Mouse (Mus musculus) adrenal gland, adult (tissue): ENCODE measurements around the gene Phactr4.
"Not testable (repeated sequence)": the region's sequence is repeated elsewhere in the genome, so short reads cannot be mapped to it uniquely, and the experiment has no call there.

ENCODE experiments used
- DNase-seq, 2 experiments: peaks; one replicate each; pipeline ENCODE4 v3.0.0; 2022 to 2023; ENCODE audit warnings: low spot score in 1 of 2; ENCODE audit not compliant: inconsistent age in 2 of 2

The Phactr4 gene

DNA sequence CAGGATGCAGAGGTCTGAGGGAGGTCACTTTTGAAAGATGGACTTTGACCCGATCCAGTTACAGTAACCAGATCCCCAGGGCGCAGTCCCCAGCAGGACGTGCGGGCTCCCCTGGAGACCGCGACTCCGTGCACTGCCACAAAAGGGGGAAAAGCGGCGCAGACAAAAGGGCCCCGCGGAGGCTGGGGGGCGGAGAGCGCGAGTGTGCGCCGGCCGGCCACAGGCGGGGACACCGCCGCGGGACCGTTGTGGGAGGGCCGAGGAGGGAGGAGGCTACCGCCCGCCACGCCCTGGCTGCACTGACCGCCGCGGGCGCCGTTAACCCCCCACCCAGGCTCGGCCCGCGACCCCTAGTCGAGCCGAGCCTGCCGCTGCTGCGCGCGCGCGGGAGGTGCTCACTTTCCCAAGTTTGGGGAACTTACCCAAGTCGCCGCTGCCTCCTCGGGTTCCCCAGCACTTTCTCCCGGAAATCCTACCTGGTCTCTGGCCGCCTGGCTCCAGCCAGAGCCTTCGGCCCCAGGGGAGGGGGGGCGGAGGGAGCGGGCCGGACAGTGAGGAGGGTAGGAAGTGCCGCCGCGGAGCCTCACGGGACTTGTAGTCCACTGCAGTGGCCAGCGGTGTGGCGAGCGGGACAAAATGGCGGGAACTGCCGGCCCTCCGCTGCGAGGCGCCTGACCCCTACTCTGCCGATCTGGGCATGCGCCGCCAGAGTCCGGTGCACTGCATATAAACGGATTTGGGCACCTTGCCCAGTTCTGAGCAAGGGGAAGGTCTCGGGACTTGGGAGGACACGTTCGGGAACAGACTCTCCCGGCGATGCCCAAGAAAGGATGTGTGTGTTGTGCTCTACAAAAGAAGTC is at the start of gene Phactr4:
Phactr4 (minus strand) TSS at position 567 of the 860 bp plus-strand sequence.
- DNase-seq = peak; percentile 98 to 99

DNA sequence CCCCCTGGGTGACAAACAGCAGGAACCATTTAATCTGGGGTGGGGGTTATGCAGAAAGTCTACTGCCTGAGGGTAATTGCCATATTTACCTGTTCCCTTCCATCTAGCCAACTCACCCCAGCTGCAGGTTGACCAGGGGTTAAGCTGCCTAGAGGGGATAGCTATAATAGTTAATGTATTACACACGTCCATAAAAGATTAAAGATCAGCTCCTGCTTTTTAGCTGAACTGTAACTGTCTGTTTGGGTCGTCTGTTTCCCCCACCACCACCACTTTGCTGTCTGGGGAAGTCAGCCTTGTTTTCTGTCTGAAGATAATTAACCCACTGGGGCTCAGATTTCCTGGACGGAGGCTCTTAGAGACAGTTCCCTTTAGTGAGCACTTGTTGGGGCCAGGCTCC is 47.6 kb upstream of the Phactr4 start:
- no peak for DNase-seq

DNA sequence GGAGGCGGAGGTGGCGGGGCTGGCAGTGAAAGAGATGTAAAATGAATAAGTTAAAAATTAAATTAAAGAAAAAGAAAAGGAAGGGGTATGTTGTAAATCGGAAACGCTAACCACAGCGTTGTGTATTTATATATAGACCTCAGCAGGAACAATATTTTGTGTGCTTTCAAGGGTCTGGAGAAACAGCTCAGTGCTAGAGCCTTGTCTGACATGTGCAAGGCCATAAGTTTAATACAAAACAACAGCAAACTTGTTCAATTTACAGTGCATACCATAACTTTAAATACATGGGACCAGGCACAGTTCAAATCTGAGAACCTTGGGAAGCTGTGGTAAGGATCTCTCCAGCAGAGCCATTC is 41.9 kb upstream of the Phactr4 start:
- no peak for DNase-seq

DNA sequence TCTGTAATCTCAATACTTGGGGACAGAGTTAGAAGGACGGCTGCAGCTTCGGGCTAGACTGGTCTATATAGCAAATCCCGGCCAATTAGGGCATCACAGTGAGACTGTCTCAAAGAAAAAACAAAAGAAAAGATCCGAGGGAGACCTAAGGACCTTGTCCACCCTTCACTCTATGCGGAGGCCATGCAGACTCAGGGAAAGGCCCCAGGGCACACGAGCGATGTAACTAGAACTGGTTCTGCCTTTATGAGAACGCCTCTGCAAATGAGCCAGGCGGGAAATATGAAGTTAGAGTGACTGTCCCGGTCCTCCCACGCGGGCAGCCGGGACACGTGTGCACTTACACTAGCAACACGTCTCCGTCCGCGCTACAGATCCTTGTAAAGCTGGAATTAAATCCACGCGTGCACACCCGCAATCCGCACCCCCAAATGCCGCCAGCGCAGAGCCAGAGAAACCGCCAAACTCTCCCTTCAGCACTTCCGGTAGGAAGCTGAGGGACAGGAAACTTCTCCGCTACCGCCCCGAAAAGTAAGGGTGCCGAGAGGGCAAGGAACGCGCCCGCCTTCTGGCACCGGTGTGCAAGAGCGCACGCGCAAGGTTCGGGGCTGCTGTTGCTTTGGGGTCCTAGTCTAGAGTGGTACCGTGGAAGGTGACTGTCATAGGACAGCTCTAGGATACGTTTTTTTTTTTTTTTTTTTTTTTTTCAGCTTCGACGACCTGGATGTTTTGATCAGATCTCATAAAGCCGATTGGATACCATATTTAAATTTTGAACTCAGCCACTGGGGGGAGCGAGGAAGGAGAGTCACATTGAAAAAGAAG is 41.4 kb upstream of the Phactr4 start, which contains the start of gene Med18:
Med18 (minus strand) TSS at position 492 of the 825 bp plus-strand sequence.
- peak; percentile 95 to 97 for DNase-seq

DNA sequence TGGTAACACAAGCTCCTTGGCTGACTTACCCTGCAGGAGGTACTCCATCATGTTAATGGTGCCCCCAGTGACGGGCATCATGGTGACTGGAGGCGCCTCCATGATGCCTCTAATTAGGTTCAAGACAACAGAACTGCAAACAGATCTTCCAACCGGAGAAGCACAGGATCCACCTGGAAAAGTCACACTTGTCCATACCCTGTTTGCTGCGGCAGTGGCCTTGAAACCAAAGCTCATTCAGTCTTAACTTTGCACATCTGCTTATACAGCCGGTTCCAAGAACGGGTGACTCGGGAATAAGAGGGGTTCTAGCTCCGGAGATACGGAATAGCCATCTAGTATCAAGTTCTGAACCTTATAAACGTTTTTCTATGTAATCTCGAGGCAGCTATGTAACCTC is 40.5 kb upstream of the Phactr4 start:
- DNase-seq = no peak

DNA sequence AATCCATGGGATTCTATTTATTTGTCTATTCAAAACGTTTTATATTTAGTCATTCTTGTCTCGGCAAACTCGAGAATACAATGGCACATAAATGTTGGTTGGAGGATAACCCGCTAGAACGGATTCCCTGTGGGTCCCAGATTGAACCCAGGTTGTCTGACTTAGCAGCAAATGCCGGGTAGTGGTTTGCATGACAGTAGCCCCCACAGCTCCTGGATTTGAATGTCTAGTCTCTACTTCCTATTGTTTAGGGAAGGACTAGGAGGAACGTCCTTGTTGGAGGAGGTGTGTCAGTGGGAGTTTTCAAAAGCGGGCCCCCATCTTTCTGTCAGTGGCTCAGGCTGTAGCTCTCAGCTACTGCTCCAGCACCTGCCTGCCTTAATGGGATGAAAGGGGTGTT is 37.9 kb upstream of the Phactr4 start:
- no peak for DNase-seq

DNA sequence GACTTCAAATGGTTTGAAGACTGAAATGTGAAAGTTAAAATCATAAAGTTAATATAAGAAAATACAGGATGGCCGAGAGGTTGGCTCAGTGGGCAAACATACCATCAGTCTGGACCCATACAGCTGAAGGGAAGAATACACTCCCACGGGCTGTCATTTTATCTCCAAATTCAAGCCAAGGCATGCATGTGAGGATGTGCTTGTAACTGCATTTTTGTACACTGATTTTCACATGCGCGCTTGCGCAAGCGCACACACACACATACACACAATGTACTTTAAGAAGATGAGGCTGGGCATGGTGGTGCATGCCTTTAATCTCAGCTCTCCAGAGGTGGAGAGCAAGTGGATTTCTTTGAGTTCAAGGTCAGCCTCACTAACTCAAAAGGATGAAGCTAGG is 33.3 kb upstream of the Phactr4 start:
- DNase-seq = no peak

DNA sequence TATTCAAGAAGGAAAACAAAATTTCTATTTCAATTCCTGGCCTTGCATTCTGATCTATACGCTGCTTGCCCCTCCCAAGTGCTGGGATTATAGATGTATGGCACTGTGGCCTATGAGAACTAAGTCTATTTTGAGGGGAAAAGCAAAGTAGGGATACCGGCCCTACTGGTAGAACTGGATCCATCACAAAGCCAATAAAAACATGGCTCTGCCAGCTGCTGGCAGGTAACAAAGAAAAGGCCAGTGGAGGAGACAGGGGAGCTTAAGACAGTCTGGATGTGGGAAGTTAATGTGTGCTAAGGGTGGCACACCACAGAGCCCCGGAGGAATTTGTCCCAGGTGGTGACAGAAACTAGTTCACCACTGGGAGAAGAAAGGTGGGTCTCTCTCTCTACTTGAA is 32.9 kb upstream of the Phactr4 start:
- DNase-seq = no peak

DNA sequence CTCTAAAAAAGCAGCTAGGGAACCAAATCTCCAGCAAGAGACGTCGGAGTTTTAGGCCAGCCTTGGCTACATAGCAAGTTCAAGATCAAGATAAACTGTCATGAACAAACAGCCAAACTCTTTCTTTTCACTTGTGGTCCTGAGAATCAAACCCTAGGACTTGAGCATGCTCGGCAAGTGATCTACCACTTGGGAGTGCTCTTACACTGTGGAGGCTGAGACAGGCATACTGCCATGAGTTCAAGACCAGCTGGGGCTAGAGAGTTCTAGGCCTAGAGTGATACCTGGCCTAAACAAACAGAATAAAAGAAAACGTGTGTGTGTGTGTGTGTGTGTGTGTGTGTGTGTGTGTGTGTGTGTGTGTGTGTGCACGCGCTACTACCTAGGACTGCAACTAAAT is 31.9 kb upstream of the Phactr4 start:
- no peak for DNase-seq

DNA sequence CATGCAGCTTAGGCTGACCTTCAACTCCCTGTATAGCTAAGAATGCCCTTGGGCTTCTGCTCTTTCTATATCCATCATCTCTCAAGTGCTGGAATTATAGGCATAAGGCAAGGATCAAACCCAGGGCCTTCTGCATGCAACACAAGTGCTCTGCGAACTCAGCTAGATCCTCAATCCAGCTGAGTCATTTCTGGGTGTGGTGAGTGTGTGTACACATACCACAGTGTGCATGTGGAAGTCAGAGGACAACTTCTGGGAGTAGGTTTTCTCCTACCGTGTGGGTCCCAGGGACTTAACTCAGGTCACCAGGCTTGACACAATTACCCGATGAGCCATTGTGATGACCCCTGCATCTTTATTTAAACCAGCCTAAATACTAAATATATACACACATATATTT is 27.5 kb upstream of the Phactr4 start:
- DNase-seq = no peak

DNA sequence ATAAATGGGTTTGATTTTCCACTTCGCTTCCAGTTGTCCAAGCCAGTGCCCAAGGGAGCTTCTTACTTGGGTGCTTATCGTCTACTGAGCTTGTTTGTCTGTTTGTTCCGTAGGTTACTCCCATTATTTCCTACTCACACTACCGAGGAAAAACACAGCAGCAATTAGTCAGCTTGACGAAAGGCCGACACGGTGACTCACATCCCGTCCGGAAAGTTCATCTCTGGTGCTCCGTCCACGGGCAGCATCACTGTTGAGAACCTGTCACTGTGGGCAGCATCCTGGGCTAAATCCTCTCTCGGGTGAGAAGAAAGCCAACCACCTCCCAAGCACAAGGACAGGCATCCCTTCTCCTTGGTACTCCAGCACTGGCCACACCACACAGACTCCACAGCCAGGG is 23.8 kb upstream of the Phactr4 start:
- peak; percentile 57 to 73 for DNase-seq

DNA sequence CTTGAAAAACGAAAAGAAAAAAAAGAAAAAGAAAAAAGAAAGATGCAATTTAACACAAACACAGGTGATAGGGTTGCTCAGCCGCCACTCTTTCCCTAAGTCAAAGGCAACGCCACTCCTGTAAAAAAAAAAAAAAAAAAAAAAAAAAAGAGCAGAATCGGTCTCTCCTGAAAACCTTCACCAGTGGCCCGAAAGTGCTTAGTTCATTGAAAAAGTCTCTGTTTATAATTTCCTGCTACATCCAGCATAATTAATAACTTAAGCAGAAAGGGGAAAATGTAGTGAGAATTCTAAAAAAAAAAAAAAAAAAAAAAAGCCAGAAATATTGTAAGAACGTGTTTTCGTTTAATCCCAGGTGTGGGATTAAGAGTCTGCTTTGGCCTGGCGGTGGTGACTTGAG is 22.2 kb upstream of the Phactr4 start:
- DNase-seq = no peak

DNA sequence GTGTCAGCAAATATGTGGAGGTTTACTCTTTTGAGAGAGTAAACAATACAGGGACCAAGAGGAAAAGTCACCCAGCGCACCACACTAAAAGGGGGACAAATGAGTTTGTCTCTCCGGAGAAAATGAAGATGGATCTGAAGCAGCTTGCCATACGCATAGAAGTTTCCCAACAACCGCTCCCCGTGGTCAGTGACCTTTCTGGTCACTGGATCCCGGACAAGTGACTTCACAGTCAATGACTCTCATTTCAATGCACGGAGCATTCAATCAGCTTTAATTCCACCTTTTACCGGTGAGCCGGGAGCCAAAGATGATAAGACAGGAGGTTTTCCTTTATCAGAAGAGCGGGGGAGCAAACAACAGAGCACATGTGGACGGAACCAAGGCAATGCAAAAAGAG is 15.6 kb upstream of the Phactr4 start:
- DNase-seq = no peak

DNA sequence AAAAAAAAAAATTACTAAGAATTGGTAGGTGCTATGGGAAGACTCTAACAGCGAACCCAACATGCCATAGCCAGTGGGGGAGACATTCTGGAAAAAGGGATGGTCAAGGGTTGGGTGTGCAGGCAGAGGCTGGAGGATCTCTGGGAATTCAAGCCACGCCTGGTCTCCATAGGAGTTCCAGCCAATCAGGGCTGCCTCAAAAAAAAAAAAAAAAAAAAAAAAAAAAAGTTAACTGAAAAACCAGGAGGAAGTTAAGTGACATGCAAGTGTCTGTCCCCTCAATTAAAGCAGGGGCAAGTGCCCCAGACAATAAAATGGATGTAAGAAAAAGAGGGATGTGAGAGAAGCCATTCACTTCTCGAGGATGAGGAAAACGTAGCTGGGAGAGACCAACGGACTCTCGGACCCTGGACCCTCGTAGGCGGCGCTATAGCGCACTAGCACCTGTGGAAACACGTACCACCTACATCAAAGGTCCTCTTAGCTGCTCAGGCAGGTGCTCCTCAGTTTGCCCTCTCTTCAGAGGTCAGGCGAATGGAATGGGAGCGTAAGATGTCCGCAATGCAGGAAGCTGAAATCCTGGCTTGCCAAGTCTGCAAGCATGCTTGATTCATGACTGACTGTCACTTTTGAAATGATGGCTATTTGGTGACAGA is 10.6 kb upstream of the Phactr4 start:
- DNase-seq = no peak

DNA sequence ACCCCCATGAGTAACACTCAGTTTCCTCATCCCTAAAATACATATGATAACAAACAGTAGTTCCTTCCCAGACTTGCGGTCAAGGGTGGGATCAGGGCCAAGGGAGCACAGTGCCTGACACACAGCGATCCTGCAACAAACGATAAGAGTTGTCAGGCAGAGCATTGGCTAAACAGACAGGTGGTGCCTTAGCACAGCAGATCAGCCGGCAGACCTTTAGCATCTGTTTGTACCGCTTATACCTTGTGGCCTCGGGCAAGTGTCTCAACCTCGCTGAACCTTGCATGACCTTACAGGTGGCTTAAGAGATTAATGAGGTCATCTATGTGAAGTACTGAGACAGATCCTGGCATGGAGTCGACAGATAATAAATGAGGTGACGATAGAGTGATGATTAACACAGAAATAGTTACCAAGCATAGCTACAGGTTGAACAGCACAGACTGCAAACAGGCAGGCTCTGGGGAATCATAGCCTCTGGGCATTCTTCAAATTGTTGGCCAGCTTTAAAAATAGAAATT is 5.8 kb upstream of the Phactr4 start:
- peak in 1 of 2 experiments; percentile 25 for DNase-seq

DNA sequence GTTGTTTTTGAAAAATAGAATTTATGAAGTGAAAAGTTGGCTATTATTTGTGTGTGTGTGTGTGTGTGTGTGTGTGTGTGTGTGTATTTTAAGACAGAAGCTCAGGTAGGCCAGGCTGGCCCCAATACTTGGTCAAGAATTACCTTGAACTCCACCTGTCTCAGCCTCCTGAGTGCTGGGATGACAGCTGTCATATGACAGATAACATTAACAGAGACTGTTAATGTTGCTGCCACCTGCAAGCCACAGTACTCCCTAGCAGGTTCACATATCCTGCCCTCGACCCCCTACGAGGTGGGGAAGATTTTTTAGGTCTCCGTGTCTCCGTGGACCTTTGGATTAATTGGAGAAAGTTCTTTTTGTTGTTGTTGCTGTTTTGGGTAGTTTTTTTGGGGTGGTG is 5.2 kb upstream of the Phactr4 start:
- no peak for DNase-seq

DNA sequence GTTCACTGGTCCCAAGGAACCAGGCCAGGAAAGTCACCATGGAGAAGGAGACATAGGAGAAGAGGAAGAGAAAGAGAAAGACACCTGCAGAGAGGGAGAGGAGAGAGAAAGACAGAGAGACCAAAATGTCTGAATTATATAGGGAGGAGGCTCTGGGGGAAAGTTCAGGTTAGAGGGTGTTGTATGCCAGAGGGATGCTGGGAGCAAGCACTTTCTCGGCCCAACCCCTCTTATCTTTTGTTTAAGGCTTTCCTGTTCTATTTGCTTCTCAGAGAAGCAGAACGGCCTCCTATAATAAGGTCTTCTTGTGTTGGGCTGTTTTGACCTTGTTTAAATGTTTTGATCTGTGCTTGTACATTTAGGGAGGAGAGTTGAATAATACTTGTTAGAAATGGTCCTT is 3.7 kb upstream of the Phactr4 start:
- DNase-seq = no peak

DNA sequence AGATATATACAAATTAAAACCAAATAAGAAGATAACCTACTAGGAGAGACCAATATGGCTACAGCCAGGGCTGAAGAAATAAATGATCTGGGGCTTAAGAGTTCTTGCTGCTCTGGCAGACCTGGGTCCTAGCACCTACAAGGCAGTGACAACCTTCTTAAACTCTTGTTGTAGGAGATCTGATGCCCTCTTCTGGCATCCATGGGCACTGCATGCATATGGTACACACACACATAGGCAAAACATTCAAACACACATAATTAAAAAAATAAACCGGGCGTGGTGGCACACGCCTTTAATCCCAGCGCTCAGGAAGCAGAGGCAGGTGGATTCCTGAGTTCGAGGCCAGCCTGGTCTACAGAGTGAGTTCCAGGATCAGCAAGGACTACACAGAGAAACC is 2.5 kb upstream of the Phactr4 start:
- no peak for DNase-seq

DNA sequence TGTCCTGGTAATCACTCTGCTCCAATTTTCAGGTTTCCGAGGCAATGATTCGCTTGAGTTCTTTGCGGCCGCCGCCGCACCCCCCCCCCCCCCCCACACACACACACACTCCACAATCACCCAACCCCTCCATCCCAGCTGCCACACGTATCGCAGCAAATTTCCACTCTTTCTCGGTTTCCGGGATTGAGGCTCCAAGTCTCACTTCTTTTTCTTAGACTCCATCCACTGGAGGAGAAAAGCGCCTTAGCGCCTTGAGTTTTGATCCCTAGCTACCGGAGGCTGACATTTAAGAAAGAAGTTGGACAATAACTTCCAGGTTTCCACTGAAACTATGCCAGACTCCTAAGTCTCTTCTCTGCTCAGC is 750 bp downstream of the Phactr4 start:
- no peak for DNase-seq

DNA sequence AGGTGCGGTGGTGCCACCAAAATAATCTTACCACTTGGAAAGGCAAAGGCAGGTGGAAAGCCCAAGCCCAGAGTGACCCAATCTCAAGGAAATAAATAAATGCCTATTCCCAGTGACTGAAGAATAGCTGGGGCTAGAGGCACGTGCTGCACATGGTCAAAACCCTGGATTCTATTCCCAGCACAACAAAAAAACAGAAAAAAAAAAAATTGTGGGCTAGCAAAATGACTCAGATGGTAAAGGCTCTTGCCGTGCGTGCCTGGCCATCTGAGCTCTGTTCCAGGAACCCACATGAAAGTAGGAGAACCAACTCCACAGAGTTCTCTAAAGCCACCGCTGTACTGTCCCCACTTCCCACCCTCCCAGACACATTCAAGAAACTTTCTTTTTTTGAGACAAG is 1.8 kb downstream of the Phactr4 start:
- no peak for DNase-seq

DNA sequence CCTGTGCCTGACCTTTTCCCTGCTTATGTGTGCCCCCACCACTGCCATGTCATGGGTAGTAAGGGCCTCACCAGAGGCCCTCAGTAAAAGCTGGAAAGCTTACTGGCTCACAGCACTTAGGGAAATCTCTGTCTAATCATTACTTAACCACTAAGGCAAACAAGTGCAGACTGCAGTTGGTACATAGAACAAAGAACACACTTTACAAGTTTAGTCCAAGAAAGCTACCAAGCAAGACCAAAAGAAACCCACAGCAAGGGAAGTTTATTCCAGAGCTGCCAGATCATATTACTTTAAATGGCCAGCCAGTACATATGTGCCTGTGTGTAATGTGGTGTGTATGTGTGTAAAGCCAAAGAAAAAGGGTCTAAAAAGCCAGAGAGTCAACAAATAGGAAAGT is 6.3 kb downstream of the Phactr4 start:
- no peak for DNase-seq

DNA sequence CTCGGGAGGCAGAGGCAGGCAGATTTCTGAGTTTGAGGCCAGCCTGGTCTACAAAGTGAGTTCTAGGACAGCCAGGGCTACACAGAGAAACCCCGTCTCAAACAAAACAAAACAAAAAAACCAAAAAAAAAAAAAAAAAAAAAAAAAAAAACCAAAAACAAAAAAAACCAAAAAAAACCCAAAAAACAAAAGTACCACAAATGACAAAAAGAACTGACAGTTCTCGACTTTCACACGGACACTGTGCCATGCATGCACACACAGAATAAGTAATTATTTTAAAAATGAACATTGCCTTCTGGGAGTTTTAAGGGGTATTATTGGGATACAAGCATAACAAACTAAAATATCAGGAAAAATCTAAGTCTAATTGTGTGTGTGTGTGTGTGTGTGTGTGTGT is 9.0 kb downstream of the Phactr4 start:
- DNase-seq = not testable (repeated sequence)
